Mouse (Mus musculus): Measurements from ENCODE around the gene Babam2. TPM values are rescaled to one million over a fixed set of nuclear protein-coding genes. Genes with fewer than 3 reads are reported as not detected.

The Babam2 gene
- polyA plus RNA-seq, 1 experiment from 2014 or later, result 37.3 TPM

GRCm38 (mm10) chr5:31997189-31997954 is 299.9 kb downstream of the Babam2 start:
- H3K9ac ChIP-seq (ENCODE audit: low read length), result no peak overlapping the region
- ATAC-seq (ENCODE audit: insufficient number of reproducible peaks, insufficient read depth, low FRiP score, low read depth), result no peak
- no peak overlapping the region for H3K4me3 ChIP-seq (ENCODE audit: control insufficient read depth in 1 of 2, insufficient read depth in 1 of 2, low read depth in 1 of 2, low read length in 2 of 2)
- H3K27me3 ChIP-seq (ENCODE audit: control insufficient read depth, insufficient read depth, low read length), result no peaks in the 10 kb centered on the region
- no peak overlapping the region for H3K27ac ChIP-seq (replicated peaks in 1 of 2; ENCODE audit: control insufficient read depth in 1 of 2, insufficient read depth in 1 of 2, low read depth in 2 of 2, low read length in 2 of 2)
- peaks cover 3 to 9% of the 10 kb centered on the region in 2 experiments; a peak in 3 of 4 replicates for H3K4me1 ChIP-seq (ENCODE audit: control insufficient read depth in 2 of 2, insufficient read depth in 2 of 2, low read length in 2 of 2)
- no peak overlapping the region for H3K4me2 ChIP-seq (ENCODE audit: low read length)
- WGBS, result 56% methylated on average over 4 of the region's 4 CpGs
- H3K9me3 ChIP-seq (ENCODE audit: control insufficient read depth, low read length), result no peaks in the 10 kb centered on the region
- H3K36me3 ChIP-seq (ENCODE audit: control insufficient read depth, insufficient read depth, low read length), result no peaks in the 10 kb centered on the region

GRCm38 (mm10) chr5:31998806-31999205 is 301.3 kb downstream of the Babam2 start:
- no peak for ATAC-seq (ENCODE audit: insufficient number of reproducible peaks, insufficient read depth, low FRiP score, low read depth)
- Histone ChIP-seq H3K4me2 (ENCODE audit: low read length) (no peak overlapping the region), H3K27me3 (ENCODE audit: control insufficient read depth, insufficient read depth, low read length) (no peaks in the 10 kb centered on the region), H3K9me3 (ENCODE audit: control insufficient read depth, low read length) (no peaks in the 10 kb centered on the region), H3K4me1 (ENCODE audit: control insufficient read depth in 2 of 2, insufficient read depth in 2 of 2, low read length in 2 of 2) (peaks cover 3 to 9% of the 10 kb centered on the region in 2 experiments; a peak in 3 of 4 replicates), H3K9ac (ENCODE audit: low read length) (no peak overlapping the region), H3K4me3 (ENCODE audit: control insufficient read depth in 1 of 2, insufficient read depth in 1 of 2, low read depth in 1 of 2, low read length in 2 of 2) (no peak overlapping the region), H3K27ac (replicated peaks in 1 of 2; ENCODE audit: control insufficient read depth in 1 of 2, insufficient read depth in 1 of 2, low read depth in 2 of 2, low read length in 2 of 2) (no peak overlapping the region), H3K36me3 (ENCODE audit: control insufficient read depth, insufficient read depth, low read length) (no peaks in the 10 kb centered on the region)
- WGBS, result 71% methylated on average over 2 of the region's 2 CpGs

GRCm38 (mm10) chr5:32000076-32000475 is 302.6 kb downstream of the Babam2 start:
- Histone ChIP-seq H3K4me1 (ENCODE audit: control insufficient read depth in 2 of 2, insufficient read depth in 2 of 2, low read length in 2 of 2) (peaks cover 3 to 9% of the 10 kb centered on the region in 2 experiments; a peak in 3 of 4 replicates), H3K9ac (ENCODE audit: low read length) (no peak overlapping the region), H3K27me3 (ENCODE audit: control insufficient read depth, insufficient read depth, low read length) (no peaks in the 10 kb centered on the region), H3K27ac (replicated peaks in 1 of 2; ENCODE audit: control insufficient read depth in 1 of 2, insufficient read depth in 1 of 2, low read depth in 2 of 2, low read length in 2 of 2) (no peak overlapping the region), H3K9me3 (ENCODE audit: control insufficient read depth, low read length) (no peaks in the 10 kb centered on the region), H3K4me3 (ENCODE audit: control insufficient read depth in 1 of 2, insufficient read depth in 1 of 2, low read depth in 1 of 2, low read length in 2 of 2) (no peak overlapping the region), H3K36me3 (ENCODE audit: control insufficient read depth, insufficient read depth, low read length) (no peaks in the 10 kb centered on the region), H3K4me2 (ENCODE audit: low read length) (no peak overlapping the region)
- WGBS, result 69% methylated on average over 3 of the region's 3 CpGs
- ATAC-seq (ENCODE audit: insufficient number of reproducible peaks, insufficient read depth, low FRiP score, low read depth), result no peak

GRCm38 (mm10) chr5:32001266-32001665 is 303.8 kb downstream of the Babam2 start:
- Histone ChIP-seq H3K4me3 (ENCODE audit: control insufficient read depth in 1 of 2, insufficient read depth in 1 of 2, low read depth in 1 of 2, low read length in 2 of 2) (no peak overlapping the region), H3K4me2 (ENCODE audit: low read length) (no peak overlapping the region), H3K36me3 (ENCODE audit: control insufficient read depth, insufficient read depth, low read length) (no peaks in the 10 kb centered on the region), H3K27me3 (ENCODE audit: control insufficient read depth, insufficient read depth, low read length) (no peaks in the 10 kb centered on the region), H3K27ac (replicated peaks in 1 of 2; ENCODE audit: control insufficient read depth in 1 of 2, insufficient read depth in 1 of 2, low read depth in 2 of 2, low read length in 2 of 2) (no peak overlapping the region), H3K9me3 (ENCODE audit: control insufficient read depth, low read length) (no peaks in the 10 kb centered on the region), H3K9ac (ENCODE audit: low read length) (no peak overlapping the region), H3K4me1 (ENCODE audit: control insufficient read depth in 2 of 2, insufficient read depth in 2 of 2, low read length in 2 of 2) (peaks cover 3 to 9% of the 10 kb centered on the region in 2 experiments; a peak in 3 of 4 replicates)
- no peak for ATAC-seq (ENCODE audit: insufficient number of reproducible peaks, insufficient read depth, low FRiP score, low read depth)
- WGBS, result 56% methylated on average over 9 of the region's 9 CpGs

- no peaks in the 10 kb centered on the region for H3K36me3 ChIP-seq (ENCODE audit: control insufficient read depth, insufficient read depth, low read length)
- no peak overlapping the region for H3K27ac ChIP-seq (replicated peaks in 1 of 2; ENCODE audit: control insufficient read depth in 1 of 2, insufficient read depth in 1 of 2, low read depth in 2 of 2, low read length in 2 of 2)
- no peaks in the 10 kb centered on the region for H3K27me3 ChIP-seq (ENCODE audit: control insufficient read depth, insufficient read depth, low read length)
- H3K4me1 ChIP-seq (ENCODE audit: control insufficient read depth in 2 of 2, insufficient read depth in 2 of 2, low read length in 2 of 2), result peaks cover 3 to 9% of the 10 kb centered on the region in 2 experiments; a peak in 3 of 4 replicates
- H3K4me2 ChIP-seq (ENCODE audit: low read length), result no peak overlapping the region
- 10% methylated on average over 3 of the region's 3 CpGs for WGBS
- no peak for ATAC-seq (ENCODE audit: insufficient number of reproducible peaks, insufficient read depth, low FRiP score, low read depth)
- H3K9me3 ChIP-seq (ENCODE audit: control insufficient read depth, low read length), result no peaks in the 10 kb centered on the region
- H3K4me3 ChIP-seq (ENCODE audit: control insufficient read depth in 1 of 2, insufficient read depth in 1 of 2, low read depth in 1 of 2, low read length in 2 of 2), result no peak overlapping the region
- H3K9ac ChIP-seq (ENCODE audit: low read length), result no peak overlapping the region
Observed at GRCm38 (mm10) chr5:32001771-32002170, 304.3 kb downstream of the Babam2 start.

- Histone ChIP-seq H3K36me3 (ENCODE audit: control insufficient read depth, insufficient read depth, low read length) (no peaks in the 10 kb centered on the region; the same call in 1 of the 2 replicates), H3K4me1 (ENCODE audit: control insufficient read depth in 2 of 2, insufficient read depth in 2 of 2, low read length in 2 of 2) (no peaks in the 10 kb centered on the region), H3K9me3 (ENCODE audit: control insufficient read depth, low read length) (no peaks in the 10 kb centered on the region), H3K27ac (replicated peaks in 1 of 2; ENCODE audit: control insufficient read depth in 1 of 2, insufficient read depth in 1 of 2, low read depth in 2 of 2, low read length in 2 of 2) (no peak overlapping the region), H3K4me2 (ENCODE audit: low read length) (no peak overlapping the region), H3K9ac (ENCODE audit: low read length) (no peak overlapping the region), H3K27me3 (ENCODE audit: control insufficient read depth, insufficient read depth, low read length) (no peaks in the 10 kb centered on the region), H3K4me3 (ENCODE audit: control insufficient read depth in 1 of 2, insufficient read depth in 1 of 2, low read depth in 1 of 2, low read length in 2 of 2) (no peak overlapping the region)
- 82% methylated on average over 3 of the region's 3 CpGs for WGBS
- no peak for ATAC-seq (ENCODE audit: insufficient number of reproducible peaks, insufficient read depth, low FRiP score, low read depth)
Observed at GRCm38 (mm10) chr5:32008401-32008800, 310.9 kb downstream of the Babam2 start.

GRCm38 (mm10) chr5:32010056-32010455 is 312.6 kb downstream of the Babam2 start:
- whole genome bisulfite sequencing, result 55% methylated on average over 4 of the region's 4 CpGs
- H3K36me3 ChIP-seq (ENCODE audit: control insufficient read depth, insufficient read depth, low read length), result no peaks in the 10 kb centered on the region; the same call in 1 of the 2 replicates

More at GRCm38 (mm10) chr5:32010056-32010455, 312.6 kb downstream of the Babam2 start:
- no peak overlapping the region for H3K4me3 ChIP-seq (ENCODE audit: control insufficient read depth in 1 of 2, insufficient read depth in 1 of 2, low read depth in 1 of 2, low read length in 2 of 2)
- no peaks in the 10 kb centered on the region for H3K27me3 ChIP-seq (ENCODE audit: control insufficient read depth, insufficient read depth, low read length)
- no peak overlapping the region for H3K27ac ChIP-seq (replicated peaks in 1 of 2; ENCODE audit: control insufficient read depth in 1 of 2, insufficient read depth in 1 of 2, low read depth in 2 of 2, low read length in 2 of 2)
- no peak overlapping the region for H3K9ac ChIP-seq (ENCODE audit: low read length)
- no peak overlapping the region for H3K4me2 ChIP-seq (ENCODE audit: low read length)
- ATAC-seq (ENCODE audit: insufficient number of reproducible peaks, insufficient read depth, low FRiP score, low read depth), result no peak
- no peaks in the 10 kb centered on the region for H3K9me3 ChIP-seq (ENCODE audit: control insufficient read depth, low read length)
- no peaks in the 10 kb centered on the region for H3K4me1 ChIP-seq (ENCODE audit: control insufficient read depth in 2 of 2, insufficient read depth in 2 of 2, low read length in 2 of 2)

All from heart, embryonic 14.5 days (tissue).